Mouse (Mus musculus): Measurements from ENCODE around the gene Rcvrn. TPM values are rescaled to one million over a fixed set of nuclear protein-coding genes. Genes with fewer than 3 reads are reported as not detected.

The Rcvrn gene
- total and polyA plus RNA-seq, 3 experiments: not detected

DNA sequence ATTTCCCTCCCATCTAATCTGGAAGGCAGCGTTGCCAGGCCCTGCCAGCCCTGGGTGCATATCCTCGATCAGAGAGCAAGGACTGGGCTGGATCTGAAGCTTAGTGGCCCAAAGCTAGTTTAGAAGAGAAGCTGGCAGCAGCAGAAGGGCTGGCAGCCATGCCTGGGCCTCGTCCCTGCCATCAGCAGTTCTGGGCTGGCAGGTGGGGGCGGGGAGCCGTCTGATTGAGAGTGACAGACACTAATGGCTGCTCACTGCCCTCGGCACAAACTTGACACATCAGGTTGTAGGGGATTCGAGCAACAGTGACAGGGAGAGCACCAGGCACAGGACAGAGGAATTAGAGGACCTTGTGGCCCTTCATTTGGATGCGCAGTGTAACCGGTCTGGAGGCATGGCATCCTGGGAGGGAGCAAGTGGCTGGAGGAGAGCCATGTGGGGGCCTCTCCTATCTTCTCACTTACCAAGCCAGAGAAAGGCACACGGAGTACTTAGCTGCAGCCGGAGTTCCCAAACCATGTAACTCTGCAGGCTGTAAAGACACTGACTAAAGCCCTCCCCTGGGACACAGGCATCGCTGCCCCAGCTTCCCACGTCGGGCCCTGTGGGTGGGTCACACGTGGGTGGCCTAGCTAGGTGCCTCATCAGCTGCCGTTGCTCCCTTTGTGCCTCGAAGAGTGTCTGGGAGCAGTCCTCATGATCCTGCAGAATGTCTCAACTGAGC lies 39.7 kb upstream of the Rcvrn start:
- H3K27ac ChIP-seq (ENCODE audit: control insufficient read depth, low read depth, low read length): no peak overlapping the region
- H3K4me1 ChIP-seq (ENCODE audit: control insufficient read depth in 1 of 2, insufficient read depth in 2 of 2, low read length in 2 of 2): no peaks in the 10 kb centered on the region
- H3K4me3 ChIP-seq (ENCODE audit: control insufficient read depth in 1 of 2, insufficient read depth in 1 of 2, low read depth in 2 of 2, low read length in 2 of 2): no peak overlapping the region
- H3K79me2 ChIP-seq (ENCODE audit: control insufficient read depth, insufficient read depth, low read length, poor library complexity): no peaks in the 10 kb centered on the region
- H3K9me3 ChIP-seq (replicated peaks; ENCODE audit: insufficient read depth, low read length): no peaks in the 10 kb centered on the region
- DNase-seq (ENCODE audit: low read depth, low spot score): no peak
- no peaks in the 10 kb centered on the region for H3K36me3 ChIP-seq (ENCODE audit: control insufficient read depth in 1 of 2, insufficient read depth in 2 of 2, low read length in 2 of 2)
- no peak overlapping the region for H3K9ac ChIP-seq (ENCODE audit: control insufficient read depth, low read depth, low read length, poor library complexity, severe bottlenecking)
- TF ChIP-seq CHD1 (IDR thresholded peaks at IDR 0.05; ENCODE audit: low read depth, low read length): no peak
- no peak for TF ChIP-seq CHD2 (IDR thresholded peaks at IDR 0.05; ENCODE audit: low read length)
- TF ChIP-seq GABPA (IDR thresholded peaks at IDR 0.05; ENCODE audit: low read depth, low read length): no peak
- TF ChIP-seq BHLHE40 (IDR thresholded peaks at IDR 0.05; ENCODE audit: borderline replicate concordance, low read depth, low read length): no peak
- no peak for TF ChIP-seq HCFC1 (IDR thresholded peaks at IDR 0.05; ENCODE audit: low read depth, low read length)
- no peak for TF ChIP-seq MXI1 (IDR thresholded peaks at IDR 0.05; ENCODE audit: low read depth, low read length)
- no peak for TF ChIP-seq EP300 (IDR thresholded peaks at IDR 0.05; ENCODE audit: low read depth in 1 of 2, low read length in 2 of 2)
- TF ChIP-seq ZKSCAN1 (IDR thresholded peaks at IDR 0.05; ENCODE audit: low read depth, low read length): no peak
- TF ChIP-seq UBTF (IDR thresholded peaks at IDR 0.05; ENCODE audit: borderline replicate concordance, insufficient read depth, low read depth, low read length): no peak
- no peak for TF ChIP-seq POLR2AphosphoS2 (IDR thresholded peaks at IDR 0.05; ENCODE audit: low read length)
- TF ChIP-seq CTCF (IDR thresholded peaks at IDR 0.05 in 2 of 3, conservative IDR thresholded peaks at IDR 0.05 in 1 of 3; ENCODE audit: control insufficient read depth in 1 of 3, insufficient read depth in 1 of 3, low read depth in 2 of 3, low read length in 3 of 3, poor library complexity in 1 of 3, severe bottlenecking in 1 of 3): no peak
- TF ChIP-seq TBP (IDR thresholded peaks at IDR 0.05; ENCODE audit: low read depth, low read length): no peak
- no peak for TF ChIP-seq ETS1 (IDR thresholded peaks at IDR 0.05; ENCODE audit: low read depth, low read length)
- no peak for TF ChIP-seq KAT2A (conservative IDR thresholded peaks at IDR 0.05; ENCODE audit: low read depth, low read length)
- no peak for TF ChIP-seq TAL1 (IDR thresholded peaks at IDR 0.05; ENCODE audit: low read length)
- no peaks in the 10 kb centered on the region for H3K27me3 ChIP-seq (ENCODE audit: control insufficient read depth in 1 of 2, insufficient read depth in 2 of 2, low read length in 2 of 2)

DNA sequence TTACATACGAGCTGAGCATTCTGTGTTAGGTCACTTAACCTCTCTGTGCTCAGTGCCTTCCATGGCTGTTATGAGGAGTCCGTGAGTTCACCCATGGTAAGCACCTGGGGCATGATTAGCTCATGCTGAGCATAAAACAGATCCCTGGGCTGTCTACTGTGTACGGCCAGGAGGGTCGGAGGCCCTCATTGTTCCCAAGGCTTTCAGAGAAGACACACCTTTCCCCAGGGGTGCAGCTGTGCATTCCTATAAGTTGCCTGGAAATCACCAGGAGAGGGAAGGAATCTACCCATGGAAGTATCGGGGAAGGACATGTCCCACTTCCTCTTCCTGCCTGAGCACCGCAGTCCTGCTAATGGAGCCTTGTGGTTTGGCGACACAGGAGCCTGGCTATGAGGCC lies 38.8 kb upstream of the Rcvrn start:
- H3K79me2 ChIP-seq (ENCODE audit: control insufficient read depth, insufficient read depth, low read length, poor library complexity): no peaks in the 10 kb centered on the region
- TF ChIP-seq JUND (IDR thresholded peaks at IDR 0.05; ENCODE audit: low read depth, low read length): no peak
- TF ChIP-seq RAD21 (IDR thresholded peaks at IDR 0.05; ENCODE audit: low read depth, low read length): no peak
- TF ChIP-seq TAL1 (IDR thresholded peaks at IDR 0.05; ENCODE audit: low read length): no peak
- no peak for TF ChIP-seq USF1 (IDR thresholded peaks at IDR 0.05; ENCODE audit: low read depth, low read length)
- TF ChIP-seq E2F4 (IDR thresholded peaks at IDR 0.05; ENCODE audit: borderline replicate concordance, low read depth, low read length): no peak
- TF ChIP-seq CHD1 (IDR thresholded peaks at IDR 0.05; ENCODE audit: low read depth, low read length): no peak
- TF ChIP-seq CTCF (IDR thresholded peaks at IDR 0.05 in 2 of 3, conservative IDR thresholded peaks at IDR 0.05 in 1 of 3; ENCODE audit: control insufficient read depth in 1 of 3, insufficient read depth in 1 of 3, low read depth in 2 of 3, low read length in 3 of 3, poor library complexity in 1 of 3, severe bottlenecking in 1 of 3): no peak
- no peak for TF ChIP-seq CHD2 (IDR thresholded peaks at IDR 0.05; ENCODE audit: low read length)
- no peak for TF ChIP-seq BHLHE40 (IDR thresholded peaks at IDR 0.05; ENCODE audit: borderline replicate concordance, low read depth, low read length)
- TF ChIP-seq MYB (IDR thresholded peaks at IDR 0.05; ENCODE audit: low read depth, low read length): no peak
- no peak for TF ChIP-seq ZKSCAN1 (IDR thresholded peaks at IDR 0.05; ENCODE audit: low read depth, low read length)
- TF ChIP-seq POLR2AphosphoS5 (IDR thresholded peaks at IDR 0.05; ENCODE audit: borderline replicate concordance, low read depth, low read length): no peak
- no peak for TF ChIP-seq MYC (IDR thresholded peaks at IDR 0.05; ENCODE audit: low read depth, low read length)
- no peak for TF ChIP-seq POLR2AphosphoS2 (IDR thresholded peaks at IDR 0.05; ENCODE audit: low read length)
- TF ChIP-seq ETS1 (IDR thresholded peaks at IDR 0.05; ENCODE audit: low read depth, low read length): no peak
- TF ChIP-seq SIN3A (IDR thresholded peaks at IDR 0.05; ENCODE audit: low read length): no peak
- TF ChIP-seq ZNF384 (IDR thresholded peaks at IDR 0.05; ENCODE audit: low read depth, low read length): no peak
- TF ChIP-seq NELFE (IDR thresholded peaks at IDR 0.05; ENCODE audit: low read depth, low read length): no peak
- no peaks in the 10 kb centered on the region for H3K36me3 ChIP-seq (ENCODE audit: control insufficient read depth in 1 of 2, insufficient read depth in 2 of 2, low read length in 2 of 2)
- H3K4me1 ChIP-seq (ENCODE audit: control insufficient read depth in 1 of 2, insufficient read depth in 2 of 2, low read length in 2 of 2): no peaks in the 10 kb centered on the region
- H3K9me3 ChIP-seq (replicated peaks; ENCODE audit: insufficient read depth, low read length): no peaks in the 10 kb centered on the region
- H3K27me3 ChIP-seq (ENCODE audit: control insufficient read depth in 1 of 2, insufficient read depth in 2 of 2, low read length in 2 of 2): no peaks in the 10 kb centered on the region
- H3K9ac ChIP-seq (ENCODE audit: control insufficient read depth, low read depth, low read length, poor library complexity, severe bottlenecking): no peak overlapping the region
- DNase-seq (ENCODE audit: low read depth, low spot score): no peak
- no peak overlapping the region for H3K27ac ChIP-seq (ENCODE audit: control insufficient read depth, low read depth, low read length)
- no peak overlapping the region for H3K4me3 ChIP-seq (ENCODE audit: control insufficient read depth in 1 of 2, insufficient read depth in 1 of 2, low read depth in 2 of 2, low read length in 2 of 2)
